Mouse (Mus musculus): ENCODE results near the gene H2-Ab1. TPM values are rescaled to one million over a fixed set of nuclear protein-coding genes. Genes with fewer than 3 reads are reported as not detected.
A peak's percentile ranks its signal among the peaks of the same experiment; 100 is the strongest.

H2-Ab1 gene
- total RNA-seq (2012; rRNA removed) = 1.9 and 2.9 TPM in 2 replicates

DNA sequence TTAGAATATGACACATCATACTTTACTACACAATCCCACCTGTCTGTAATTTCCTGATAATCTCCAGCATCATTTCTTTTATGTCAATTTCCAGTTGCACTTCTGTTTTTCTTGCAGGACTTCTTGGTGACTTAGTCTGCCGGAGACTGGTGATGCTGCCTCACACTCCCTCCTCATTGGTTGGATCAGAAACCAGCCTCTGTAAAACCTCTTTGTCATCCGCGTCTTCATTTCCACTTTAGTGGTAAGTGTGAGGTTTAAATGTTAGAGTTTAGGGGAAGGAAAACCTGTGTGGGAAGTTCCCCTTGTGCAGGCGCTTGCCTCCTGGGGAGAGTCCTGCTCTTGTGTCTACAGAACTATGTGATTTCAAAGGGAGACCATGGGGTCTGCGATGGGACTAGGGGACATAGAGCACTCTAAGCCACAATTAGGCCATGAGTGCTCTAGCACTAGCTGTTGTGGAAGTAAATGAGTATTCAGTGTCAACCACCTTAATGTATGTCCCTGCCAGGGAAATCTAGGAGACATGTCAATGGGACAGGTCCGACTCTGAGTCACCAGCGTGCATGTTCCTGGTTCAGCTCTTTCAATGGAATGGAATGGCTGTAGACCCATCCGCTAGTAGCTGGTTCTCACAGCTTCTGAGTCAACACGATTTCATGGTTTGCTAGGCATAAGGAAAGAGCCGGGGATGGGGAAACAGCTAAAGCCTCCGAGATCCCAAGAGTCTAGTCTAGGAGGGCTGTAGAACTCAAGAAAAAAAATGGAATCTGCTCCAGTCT is at the start of gene H2-Ab1:
Gene H2-Ab1, plus strand, starts transcription at position 96 of the 782 bp plus-strand sequence.
- Histone ChIP-seq H3K4me3 (ENCODE audit: insufficient read depth in 1 of 2, low read depth in 1 of 2, low read length in 2 of 2, poor library complexity in 1 of 2, severe bottlenecking in 1 of 2) (no peak within 1 kb of the TSS), H3K4me1 (ENCODE audit: control insufficient read depth in 2 of 2, insufficient read depth in 2 of 2, low read length in 2 of 2, poor library complexity in 1 of 2) (no peaks in the 10 kb centered on the region; a peak in 1 of 4 replicates), H3K9ac (ENCODE audit: insufficient read depth, low read depth, low read length, poor library complexity, severe bottlenecking) (no peak within 1 kb of the TSS), H3K9me3 (ENCODE audit: control insufficient read depth, insufficient read depth, low read depth, low read length) (no peaks in the 10 kb centered on the region), H3K36me3 (ENCODE audit: control insufficient read depth, insufficient read depth, low read length, poor library complexity, severe bottlenecking) (no peaks in the 10 kb centered on the region), H3K27ac (ENCODE audit: insufficient read depth, low read depth, low read length, poor library complexity, severe bottlenecking) (no peak within 1 kb of the TSS)
- in situ Hi-C loops (cut with MboI; ENCODE audit: low sequenced_read_pairs in 2 of 2, unreplicated experiment in 2 of 2) = no loop called here
- no peak for DNase-seq (ENCODE audit: low read depth, low spot score)
- no peak for TF ChIP-seq ZC3H11A (IDR thresholded peaks at IDR 0.05; ENCODE audit: borderline replicate concordance, low read depth, low read length)
- TF ChIP-seq CHD2 (IDR thresholded peaks at IDR 0.05; ENCODE audit: low read depth, low read length) = peak; percentile 95
- TF ChIP-seq ZNF384 (IDR thresholded peaks at IDR 0.05; ENCODE audit: low read depth, low read length) = no peak
- TF ChIP-seq MAFK (IDR thresholded peaks at IDR 0.05; ENCODE audit: insufficient read depth, low read depth, low read length) = no peak
- TF ChIP-seq HCFC1 (IDR thresholded peaks at IDR 0.05; ENCODE audit: borderline replicate concordance, insufficient read depth, low read length) = no peak

DNA sequence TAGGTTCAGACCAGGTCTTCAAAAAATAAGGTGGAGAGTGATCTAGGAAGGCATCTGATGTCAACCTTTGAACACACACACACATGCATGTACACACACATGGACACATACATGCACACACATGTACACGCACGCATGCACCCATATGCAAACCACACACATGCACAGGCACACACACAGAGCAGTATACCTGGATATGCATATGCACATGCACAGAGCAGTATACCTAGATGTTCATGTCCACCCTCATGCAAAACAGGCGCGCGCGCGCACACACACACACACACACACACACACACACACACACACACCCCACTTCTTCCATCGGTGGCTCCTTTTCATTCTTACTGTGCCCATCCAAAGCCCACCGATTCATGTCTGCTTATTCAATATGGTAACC is 49.6 kb upstream of the H2-Ab1 start:
- DNase-seq (ENCODE audit: low read depth, low spot score) = no peak
- Histone ChIP-seq H3K36me3 (ENCODE audit: control insufficient read depth, insufficient read depth, low read length, poor library complexity, severe bottlenecking) (no peaks in the 10 kb centered on the region), H3K27ac (ENCODE audit: insufficient read depth, low read depth, low read length, poor library complexity, severe bottlenecking) (no peak overlapping the region), H3K4me3 (ENCODE audit: insufficient read depth in 1 of 2, low read depth in 1 of 2, low read length in 2 of 2, poor library complexity in 1 of 2, severe bottlenecking in 1 of 2) (no peak overlapping the region), H3K9me3 (ENCODE audit: control insufficient read depth, insufficient read depth, low read depth, low read length) (no peaks in the 10 kb centered on the region), H3K4me1 (ENCODE audit: control insufficient read depth in 2 of 2, insufficient read depth in 2 of 2, low read length in 2 of 2, poor library complexity in 1 of 2) (peaks cover 0 to 11% of the 10 kb centered on the region in 2 experiments; a peak in 1 of 4 replicates), H3K9ac (ENCODE audit: insufficient read depth, low read depth, low read length, poor library complexity, severe bottlenecking) (no peak overlapping the region)
- in situ Hi-C loops (cut with MboI; ENCODE audit: low sequenced_read_pairs in 2 of 2, unreplicated experiment in 2 of 2) = no loop called here
- TF ChIP-seq HCFC1 (IDR thresholded peaks at IDR 0.05; ENCODE audit: borderline replicate concordance, insufficient read depth, low read length) (no peak), ZC3H11A (IDR thresholded peaks at IDR 0.05; ENCODE audit: borderline replicate concordance, low read depth, low read length) (no peak), MAFK (IDR thresholded peaks at IDR 0.05; ENCODE audit: insufficient read depth, low read depth, low read length) (no peak), CHD2 (IDR thresholded peaks at IDR 0.05; ENCODE audit: low read depth, low read length) (no peak), ZNF384 (IDR thresholded peaks at IDR 0.05; ENCODE audit: low read depth, low read length) (no peak)

DNA sequence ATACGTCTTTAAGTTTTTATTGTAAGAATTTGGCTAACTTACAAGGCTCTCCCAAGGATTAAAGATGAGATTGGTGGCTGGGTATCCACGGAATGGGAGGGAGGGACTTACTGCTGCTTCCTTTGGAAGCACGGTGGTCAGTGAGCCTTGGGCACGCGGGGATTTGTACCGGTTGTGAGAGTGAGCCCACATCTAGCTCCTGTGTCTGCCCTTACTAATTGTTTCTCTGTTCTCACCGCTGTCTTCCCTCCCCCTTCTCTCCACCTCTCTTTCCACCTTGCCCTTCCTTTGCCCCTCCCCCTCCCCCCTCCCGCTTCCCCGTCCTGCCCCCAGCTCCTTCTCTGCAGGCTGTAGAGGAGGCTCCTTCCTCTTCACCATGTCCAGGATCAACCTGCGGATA is 49.1 kb upstream of the H2-Ab1 start:
- Histone ChIP-seq H3K9ac (ENCODE audit: insufficient read depth, low read depth, low read length, poor library complexity, severe bottlenecking) (no peak overlapping the region), H3K4me1 (ENCODE audit: control insufficient read depth in 2 of 2, insufficient read depth in 2 of 2, low read length in 2 of 2, poor library complexity in 1 of 2) (peaks cover 0 to 11% of the 10 kb centered on the region in 2 experiments; a peak in 1 of 4 replicates), H3K4me3 (ENCODE audit: insufficient read depth in 1 of 2, low read depth in 1 of 2, low read length in 2 of 2, poor library complexity in 1 of 2, severe bottlenecking in 1 of 2) (no peak overlapping the region), H3K9me3 (ENCODE audit: control insufficient read depth, insufficient read depth, low read depth, low read length) (no peaks in the 10 kb centered on the region), H3K27ac (ENCODE audit: insufficient read depth, low read depth, low read length, poor library complexity, severe bottlenecking) (no peak overlapping the region), H3K36me3 (ENCODE audit: control insufficient read depth, insufficient read depth, low read length, poor library complexity, severe bottlenecking) (no peaks in the 10 kb centered on the region)
- TF ChIP-seq HCFC1 (IDR thresholded peaks at IDR 0.05; ENCODE audit: borderline replicate concordance, insufficient read depth, low read length) (no peak), MAFK (IDR thresholded peaks at IDR 0.05; ENCODE audit: insufficient read depth, low read depth, low read length) (no peak), CHD2 (IDR thresholded peaks at IDR 0.05; ENCODE audit: low read depth, low read length) (no peak), ZNF384 (IDR thresholded peaks at IDR 0.05; ENCODE audit: low read depth, low read length) (no peak), ZC3H11A (IDR thresholded peaks at IDR 0.05; ENCODE audit: borderline replicate concordance, low read depth, low read length) (no peak)
- no peak for DNase-seq (ENCODE audit: low read depth, low spot score)
- in situ Hi-C loops (cut with MboI; ENCODE audit: low sequenced_read_pairs in 2 of 2, unreplicated experiment in 2 of 2) = no loop called here

DNA sequence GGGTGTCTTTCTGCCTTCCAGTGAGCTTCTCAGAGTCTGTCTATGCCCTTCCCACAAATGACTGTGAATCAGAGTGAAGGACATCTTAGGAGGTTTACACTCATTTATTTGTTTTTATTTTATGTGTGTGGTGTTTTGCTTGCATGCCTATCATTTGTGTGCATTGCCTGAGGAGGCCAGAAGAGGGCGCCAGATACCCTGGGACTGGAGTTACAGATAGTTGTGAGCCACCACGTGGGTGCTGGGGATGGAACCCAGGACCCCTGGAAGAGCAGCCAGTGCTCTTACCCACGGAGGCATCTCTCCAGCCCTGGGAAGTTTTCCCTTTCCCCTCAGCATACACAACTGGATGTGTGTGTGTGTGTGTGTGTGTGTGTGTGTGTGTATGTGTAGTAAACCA is 47.8 kb upstream of the H2-Ab1 start:
- Histone ChIP-seq H3K9me3 (ENCODE audit: control insufficient read depth, insufficient read depth, low read depth, low read length) (no peaks in the 10 kb centered on the region), H3K27ac (ENCODE audit: insufficient read depth, low read depth, low read length, poor library complexity, severe bottlenecking) (no peak overlapping the region), H3K36me3 (ENCODE audit: control insufficient read depth, insufficient read depth, low read length, poor library complexity, severe bottlenecking) (no peaks in the 10 kb centered on the region), H3K4me3 (ENCODE audit: insufficient read depth in 1 of 2, low read depth in 1 of 2, low read length in 2 of 2, poor library complexity in 1 of 2, severe bottlenecking in 1 of 2) (no peak overlapping the region), H3K9ac (ENCODE audit: insufficient read depth, low read depth, low read length, poor library complexity, severe bottlenecking) (no peak overlapping the region), H3K4me1 (ENCODE audit: control insufficient read depth in 2 of 2, insufficient read depth in 2 of 2, low read length in 2 of 2, poor library complexity in 1 of 2) (peaks cover 0 to 9% of the 10 kb centered on the region in 2 experiments; a peak in 1 of 4 replicates)
- no peak for DNase-seq (ENCODE audit: low read depth, low spot score)
- no peak for TF ChIP-seq HCFC1 (IDR thresholded peaks at IDR 0.05; ENCODE audit: borderline replicate concordance, insufficient read depth, low read length)
- in situ Hi-C loops (cut with MboI; ENCODE audit: low sequenced_read_pairs in 2 of 2, unreplicated experiment in 2 of 2) = no loop called here

Measured in ES-E14 (cell line).